Comparison of ENCODE assay signal across 21 mouse cellular contexts in the genomic region with DNA sequence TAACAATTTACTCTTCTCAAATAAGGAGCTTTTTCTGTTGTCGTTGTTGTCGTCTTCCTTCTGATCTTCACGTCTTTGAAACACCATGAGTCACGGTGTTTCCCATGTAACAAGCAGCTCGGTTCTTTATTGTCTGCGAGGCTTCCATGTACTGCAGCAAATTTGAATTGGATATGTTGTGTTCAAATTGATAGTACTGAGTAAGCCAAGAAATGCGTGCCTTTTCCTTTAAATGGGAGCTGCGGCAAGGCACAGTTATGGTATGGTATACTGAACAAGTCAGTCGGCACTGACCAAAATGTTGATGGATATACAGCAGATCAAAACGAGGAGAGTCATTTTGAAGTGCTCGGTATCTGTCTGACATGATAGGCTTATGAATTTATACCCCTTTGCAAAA.
DNase-seq lines count a peak whose midpoint lies in the region; ATAC-seq and TF ChIP-seq lines count a peak whose summit lies in the region.
"Had no signal": no experiment of that assay in that cellular context is flagged by ENCODE, and none has a peak within 500 bp of the region (broad histone marks: within the 10 kb centered on the region; RNA-seq: fewer than 3 reads in every experiment).

No protein-coding gene starts in this region.

- H3K36me3 ChIP-seq in hindbrain, embryonic 13.5 days: no peaks in the 10 kb centered on the region
- H3K36me3 ChIP-seq in hindbrain, embryonic 10.5 days: no peaks in the 10 kb centered on the region
- H3K36me3 ChIP-seq in midbrain, embryonic 13.5 days: no peaks in the 10 kb centered on the region
- no peaks in the 10 kb centered on the region for H3K36me3 ChIP-seq in midbrain, embryonic 10.5 days
- H3K36me3 ChIP-seq in midbrain, embryonic 16.5 days (ENCODE audit: control insufficient read depth, insufficient read depth, low read length): no peaks in the 10 kb centered on the region
- H3K36me3 ChIP-seq: embryonic facial prominence, embryonic 12.5 days; heart, embryonic 12.5 days; limb, embryonic 12.5 days; liver, embryonic 13.5 days; lung, embryonic 15.5 days had no signal

- 69% methylated on average over 11 of the region's 11 CpGs for WGBS in hindbrain, embryonic 13.5 days
- WGBS in hindbrain, embryonic 10.5 days: 90% methylated on average over 11 of the region's 11 CpGs
- WGBS in midbrain, embryonic 13.5 days: 71% methylated on average over 11 of the region's 11 CpGs
- WGBS in midbrain, embryonic 10.5 days: 92% methylated on average over 11 of the region's 11 CpGs
- 62% methylated on average over 11 of the region's 11 CpGs for WGBS in midbrain, embryonic 16.5 days

- no peak for TF ChIP-seq POLR2A in cortical plate, adult 2 months (IDR thresholded peaks at IDR 0.05; ENCODE audit: extremely low read depth, insufficient read depth, low read length)

- no peak for DNase-seq in hindbrain, embryonic 10.5 days (ENCODE audit: low spot score)
- no peak for DNase-seq in midbrain, embryonic 10.5 days (ENCODE audit: low spot score)
- no peak for DNase-seq in cerebellum, adult 11 months
- no peak for DNase-seq in kidney, postnatal 14 days
- DNase-seq: adrenal gland, adult 8-10 months; B cell, adult 2 months; cerebellum, adult 2 months; heart, postnatal 4 days; liver, embryonic 13.5 days; retina, postnatal 1 day had no signal

- 0 out of 2 replicates have a peak overlapping the region, but pooled peaks have one; percentile 1 for H3K27ac ChIP-seq in hindbrain, embryonic 13.5 days
- no peak overlapping the region for H3K27ac ChIP-seq in hindbrain, embryonic 10.5 days
- H3K27ac ChIP-seq in midbrain, embryonic 13.5 days: no peak overlapping the region
- H3K27ac ChIP-seq in midbrain, embryonic 10.5 days (replicated peaks): no peak overlapping the region
- peak overlapping the region; percentile 42 for H3K27ac ChIP-seq in cortical plate, adult 2 months (ENCODE audit: insufficient read depth, low read length)
- peak overlapping the region; percentile 17; the same call in 1 of the 2 replicates for H3K27ac ChIP-seq in midbrain, embryonic 16.5 days (ENCODE audit: low read length)
- H3K27ac ChIP-seq: embryonic facial prominence, embryonic 12.5 days; kidney, postnatal 0 days; limb, embryonic 12.5 days; liver, embryonic 13.5 days; lung, embryonic 15.5 days; stomach, postnatal 0 days had no signal

- H3K9me3 ChIP-seq in hindbrain, embryonic 13.5 days: no peaks in the 10 kb centered on the region
- H3K9me3 ChIP-seq in hindbrain, embryonic 10.5 days: no peaks in the 10 kb centered on the region
- H3K9me3 ChIP-seq in midbrain, embryonic 13.5 days: no peaks in the 10 kb centered on the region
- no peaks in the 10 kb centered on the region for H3K9me3 ChIP-seq in midbrain, embryonic 10.5 days (replicated peaks)
- H3K9me3 ChIP-seq in midbrain, embryonic 16.5 days (replicated peaks; ENCODE audit: control insufficient read depth, low read length, poor library complexity, severe bottlenecking): no peaks in the 10 kb centered on the region
- H3K9me3 ChIP-seq: embryonic facial prominence, embryonic 12.5 days; heart, embryonic 12.5 days; limb, embryonic 12.5 days; liver, embryonic 13.5 days; lung, embryonic 15.5 days had no signal

- H3K4me1 ChIP-seq in hindbrain, embryonic 13.5 days (replicated peaks): no peaks in the 10 kb centered on the region
- no peaks in the 10 kb centered on the region for H3K4me1 ChIP-seq in hindbrain, embryonic 10.5 days (replicated peaks)
- no peaks in the 10 kb centered on the region for H3K4me1 ChIP-seq in midbrain, embryonic 13.5 days (replicated peaks)
- no peaks in the 10 kb centered on the region for H3K4me1 ChIP-seq in midbrain, embryonic 10.5 days
- H3K4me1 ChIP-seq in cortical plate, adult 2 months (ENCODE audit: control insufficient read depth, insufficient read depth, low read length): no peaks in the 10 kb centered on the region; the same call in 1 of the 2 replicates
- peaks cover 3% of the 10 kb centered on the region; the same call in 1 of the 2 replicates for H3K4me1 ChIP-seq in midbrain, embryonic 16.5 days (ENCODE audit: control insufficient read depth, insufficient read depth, low read length)
- H3K4me1 ChIP-seq: embryonic facial prominence, embryonic 12.5 days; heart, embryonic 12.5 days; limb, embryonic 12.5 days; liver, embryonic 13.5 days; lung, embryonic 15.5 days had no signal

- TF ChIP-seq CTCF in cortical plate, adult 2 months (IDR thresholded peaks at IDR 0.05; ENCODE audit: extremely low read depth, insufficient read depth, low read length): no peak

- peak; percentile 46; the same call in 1 of the 2 replicates for ATAC-seq in hindbrain, embryonic 13.5 days (ENCODE audit: low FRiP score)
- ATAC-seq in midbrain, embryonic 13.5 days: peak; percentile 45; the same call in 1 of the 2 replicates
- ATAC-seq in midbrain, embryonic 16.5 days: peak; percentile 60
- ATAC-seq: intestine, postnatal 0 days had no signal

- no peak overlapping the region for H3K4me3 ChIP-seq in hindbrain, embryonic 13.5 days
- H3K4me3 ChIP-seq in hindbrain, embryonic 10.5 days: no peak overlapping the region
- no peak overlapping the region for H3K4me3 ChIP-seq in midbrain, embryonic 13.5 days (replicated peaks)
- no peak overlapping the region for H3K4me3 ChIP-seq in midbrain, embryonic 10.5 days
- H3K4me3 ChIP-seq in cortical plate, adult 2 months (ENCODE audit: insufficient read depth, low read length): no peak overlapping the region
- no peak overlapping the region for H3K4me3 ChIP-seq in midbrain, embryonic 16.5 days (ENCODE audit: low read depth, low read length)
- H3K4me3 ChIP-seq: embryonic facial prominence, embryonic 12.5 days; heart, embryonic 12.5 days; limb, embryonic 12.5 days; liver, embryonic 13.5 days; lung, embryonic 15.5 days had no signal

- H3K9ac ChIP-seq in hindbrain, embryonic 13.5 days: no peak overlapping the region
- H3K9ac ChIP-seq in midbrain, embryonic 13.5 days (replicated peaks): no peak overlapping the region
- H3K9ac ChIP-seq in midbrain, embryonic 16.5 days (ENCODE audit: low read depth, low read length): no peak overlapping the region
- H3K9ac ChIP-seq: embryonic facial prominence, embryonic 12.5 days; heart, embryonic 12.5 days; limb, embryonic 12.5 days; liver, embryonic 13.5 days; lung, embryonic 15.5 days had no signal

- no peaks in the 10 kb centered on the region for H3K27me3 ChIP-seq in hindbrain, embryonic 13.5 days
- H3K27me3 ChIP-seq in hindbrain, embryonic 10.5 days (ENCODE audit: insufficient read depth, poor library complexity, severe bottlenecking): no peaks in the 10 kb centered on the region
- H3K27me3 ChIP-seq in midbrain, embryonic 13.5 days: no peaks in the 10 kb centered on the region
- H3K27me3 ChIP-seq in midbrain, embryonic 10.5 days (ENCODE audit: low read depth, poor library complexity, severe bottlenecking): no peaks in the 10 kb centered on the region
- H3K27me3 ChIP-seq in midbrain, embryonic 16.5 days (ENCODE audit: control insufficient read depth, insufficient read depth, low read depth, low read length): no peaks in the 10 kb centered on the region
- H3K27me3 ChIP-seq: embryonic facial prominence, embryonic 12.5 days; heart, embryonic 12.5 days; limb, embryonic 12.5 days; liver, embryonic 13.5 days had no signal

- H3K4me2 ChIP-seq in hindbrain, embryonic 13.5 days: peak overlapping the region; percentile 4; the same call in 1 of the 2 replicates
- H3K4me2 ChIP-seq in midbrain, embryonic 13.5 days (replicated peaks): no peak overlapping the region
- peak overlapping the region; percentile 36 for H3K4me2 ChIP-seq in midbrain, embryonic 16.5 days (ENCODE audit: low read length)
- H3K4me2 ChIP-seq: embryonic facial prominence, embryonic 12.5 days; heart, embryonic 12.5 days; limb, embryonic 12.5 days; liver, embryonic 13.5 days; lung, embryonic 15.5 days had no signal

Comparison
In these comparisons a context has a peak if more than half of its experiments do, and no peak if none do; other contexts are left out.
1. H3K27ac ChIP-seq: peak in hindbrain, embryonic 13.5 days (single experiment), cortical plate, adult 2 months (single experiment) and midbrain, embryonic 16.5 days (single experiment); none in hindbrain, embryonic 10.5 days (single experiment), midbrain, embryonic 13.5 days (single experiment) and midbrain, embryonic 10.5 days (single experiment).
2. Peak in every context shown above with its lines, with median percentiles within 50 percentile points of each other: ATAC-seq.